Mouse (Mus musculus) liver, postnatal 0 days (tissue): ENCODE measurements around the gene Atic.

Source experiments
- CTCF ChIP-seq: sonication (generic); IDR thresholded peaks from 2 replicates; pipeline ENCODE4 v1.5.1; 2016; ENCODE audit warnings: antibody characterized with exemption, low read depth
- EP300 ChIP-seq: IDR thresholded peaks from 2 replicates; pipeline ENCODE4 v1.6.1; 2016; ENCODE audit warnings: antibody characterized with exemption, low read depth, mild to moderate bottlenecking

GRCm38 (mm10) chr1:71580408-71580807 lies 23.5 kb downstream of the Atic start:
- no peak for TF ChIP-seq CTCF
- no peak for TF ChIP-seq EP300
